Mouse (Mus musculus): ENCODE measurements around the gene Rras. TPM values are rescaled to one million over a fixed set of nuclear protein-coding genes. Genes with fewer than 3 reads are reported as not detected.
A peak's percentile ranks its signal among the peaks of the same experiment; 100 is the strongest.

Gene Rras
- total and polyA plus RNA-seq, 3 experiments, result 5.0 to 24.1 TPM; not detected in 1

DNA sequence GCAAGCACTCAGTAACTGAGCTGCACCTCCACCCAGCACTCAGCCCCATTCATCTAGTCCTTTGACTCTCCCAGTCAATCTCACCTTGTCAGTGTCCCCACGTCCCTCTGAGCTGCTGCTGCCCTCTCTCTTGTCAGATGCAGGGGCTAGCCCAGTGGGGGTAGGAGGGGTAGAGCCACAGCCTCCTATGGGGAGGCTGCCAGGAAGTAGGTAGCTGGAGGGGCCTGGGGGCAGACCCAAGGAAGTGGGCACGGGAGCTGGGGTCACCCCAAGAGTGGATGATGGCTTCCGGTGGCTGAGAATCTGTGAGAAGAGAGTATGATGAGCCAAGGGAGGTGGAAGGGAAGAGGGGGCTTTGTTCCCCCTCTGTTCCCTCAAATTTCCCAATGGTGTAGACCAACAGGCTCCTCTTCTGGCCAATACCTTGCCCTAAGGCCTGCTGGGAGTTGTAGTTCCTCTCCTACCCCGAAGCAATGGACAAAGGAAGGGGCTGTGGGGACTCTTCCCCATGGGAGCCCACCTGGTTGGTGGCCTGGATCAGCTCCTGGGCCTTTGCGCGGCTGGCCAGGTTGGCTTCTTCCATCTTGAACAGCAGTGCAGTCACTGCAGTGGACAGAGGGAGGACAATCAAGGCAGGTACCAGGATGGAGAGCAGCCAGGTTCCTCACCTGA lies 12.3 kb upstream of the Rras start:
- H3K4me3 ChIP-seq (ENCODE audit: control insufficient read depth in 1 of 2, insufficient read depth in 1 of 2, low read depth in 2 of 2, low read length in 2 of 2), result no peak overlapping the region
- TF ChIP-seq ZKSCAN1 (IDR thresholded peaks at IDR 0.05; ENCODE audit: low read depth, low read length) (no peak), ZMIZ1 (IDR thresholded peaks at IDR 0.05; ENCODE audit: low read depth, low read length) (no peak), HCFC1 (IDR thresholded peaks at IDR 0.05; ENCODE audit: low read depth, low read length) (peak; percentile 71)
- no peaks in the 10 kb centered on the region for H3K79me2 ChIP-seq (ENCODE audit: control insufficient read depth, insufficient read depth, low read length, poor library complexity)
- H3K27ac ChIP-seq (ENCODE audit: control insufficient read depth, low read depth, low read length), result no peak overlapping the region
- no peak for DNase-seq (ENCODE audit: low read depth, low spot score)
- no peaks in the 10 kb centered on the region for H3K9me3 ChIP-seq (replicated peaks; ENCODE audit: insufficient read depth, low read length)
- peaks cover 0 to 3% of the 10 kb centered on the region in 2 experiments; a peak in 2 of 4 replicates for H3K36me3 ChIP-seq (ENCODE audit: control insufficient read depth in 1 of 2, insufficient read depth in 2 of 2, low read length in 2 of 2)
- no peaks in the 10 kb centered on the region for H3K27me3 ChIP-seq (ENCODE audit: control insufficient read depth in 1 of 2, insufficient read depth in 2 of 2, low read length in 2 of 2)
- H3K4me1 ChIP-seq (ENCODE audit: control insufficient read depth in 1 of 2, insufficient read depth in 2 of 2, low read length in 2 of 2), result no peaks in the 10 kb centered on the region
- no peak overlapping the region for H3K9ac ChIP-seq (ENCODE audit: control insufficient read depth, low read depth, low read length, poor library complexity, severe bottlenecking)

DNA sequence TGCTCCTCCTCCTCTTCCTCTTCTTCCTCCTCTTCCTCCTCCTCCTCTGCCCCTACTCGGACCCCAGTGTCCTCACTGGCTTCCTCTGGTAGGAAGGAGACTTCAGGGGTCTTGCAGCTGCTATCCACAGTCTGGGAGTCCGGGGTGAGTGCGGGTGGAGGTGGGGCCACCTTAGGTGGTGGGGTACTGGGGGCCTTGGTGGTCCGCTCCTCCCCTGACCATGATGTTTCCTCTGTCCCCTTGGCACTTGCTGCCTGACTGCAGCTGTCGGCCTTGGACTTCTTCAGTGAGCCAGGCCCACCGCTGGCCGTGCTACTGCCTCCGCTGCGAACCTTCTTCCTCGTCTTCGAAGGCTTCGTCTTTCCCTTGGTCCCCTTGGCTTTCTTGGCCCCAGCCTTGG lies 11.3 kb upstream of the Rras start:
- H3K9ac ChIP-seq (ENCODE audit: control insufficient read depth, low read depth, low read length, poor library complexity, severe bottlenecking), result no peak overlapping the region
- no peaks in the 10 kb centered on the region for H3K27me3 ChIP-seq (ENCODE audit: control insufficient read depth in 1 of 2, insufficient read depth in 2 of 2, low read length in 2 of 2)
- H3K36me3 ChIP-seq (ENCODE audit: control insufficient read depth in 1 of 2, insufficient read depth in 2 of 2, low read length in 2 of 2), result peaks cover 0 to 4% of the 10 kb centered on the region in 2 experiments; a peak in 2 of 4 replicates
- H3K9me3 ChIP-seq (replicated peaks; ENCODE audit: insufficient read depth, low read length), result no peaks in the 10 kb centered on the region
- no peak for DNase-seq (ENCODE audit: low read depth, low spot score)
- H3K4me3 ChIP-seq (ENCODE audit: control insufficient read depth in 1 of 2, insufficient read depth in 1 of 2, low read depth in 2 of 2, low read length in 2 of 2), result no peak overlapping the region
- no peaks in the 10 kb centered on the region for H3K79me2 ChIP-seq (ENCODE audit: control insufficient read depth, insufficient read depth, low read length, poor library complexity)
- no peak overlapping the region for H3K27ac ChIP-seq (ENCODE audit: control insufficient read depth, low read depth, low read length)
- H3K4me1 ChIP-seq (ENCODE audit: control insufficient read depth in 1 of 2, insufficient read depth in 2 of 2, low read length in 2 of 2), result no peaks in the 10 kb centered on the region
- TF ChIP-seq RCOR1 (IDR thresholded peaks at IDR 0.05; ENCODE audit: low read depth, low read length) (no peak), MXI1 (IDR thresholded peaks at IDR 0.05; ENCODE audit: low read depth, low read length) (no peak), RAD21 (IDR thresholded peaks at IDR 0.05; ENCODE audit: low read depth, low read length) (no peak), POLR2AphosphoS2 (IDR thresholded peaks at IDR 0.05; ENCODE audit: low read length) (no peak), MYC (IDR thresholded peaks at IDR 0.05; ENCODE audit: low read depth, low read length) (no peak), ZMIZ1 (IDR thresholded peaks at IDR 0.05; ENCODE audit: low read depth, low read length) (no peak), EP300 (IDR thresholded peaks at IDR 0.05; ENCODE audit: low read depth in 1 of 2, low read length in 2 of 2) (no peak), POLR2AphosphoS5 (IDR thresholded peaks at IDR 0.05; ENCODE audit: borderline replicate concordance, low read depth, low read length) (no peak), USF1 (IDR thresholded peaks at IDR 0.05; ENCODE audit: low read depth, low read length) (no peak), GABPA (IDR thresholded peaks at IDR 0.05; ENCODE audit: low read depth, low read length) (no peak), HCFC1 (IDR thresholded peaks at IDR 0.05; ENCODE audit: low read depth, low read length) (no peak), TBP (IDR thresholded peaks at IDR 0.05; ENCODE audit: low read depth, low read length) (no peak)

DNA sequence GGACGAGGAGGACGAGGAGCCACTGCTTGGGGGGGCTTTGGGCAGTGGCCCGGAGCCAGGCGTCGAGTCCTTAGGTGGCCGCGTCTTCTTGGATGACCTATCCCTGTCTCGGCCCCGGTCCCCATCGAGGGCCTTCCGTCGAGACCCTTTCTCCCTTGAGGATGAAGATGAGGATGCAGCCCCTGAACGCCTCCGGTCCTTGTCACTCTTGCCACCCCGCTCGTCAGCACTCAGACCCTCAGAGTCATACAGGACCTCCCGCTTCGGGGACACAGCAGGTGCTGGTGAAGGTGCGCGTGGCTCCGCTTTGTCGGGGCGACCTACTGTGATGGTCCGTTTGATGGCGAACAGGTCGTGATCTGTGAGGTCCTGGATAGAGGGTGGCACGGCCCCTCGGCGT lies 10.6 kb upstream of the Rras start:
- DNase-seq (ENCODE audit: low read depth, low spot score), result no peak
- peaks cover 0 to 4% of the 10 kb centered on the region in 2 experiments; a peak in 2 of 4 replicates for H3K36me3 ChIP-seq (ENCODE audit: control insufficient read depth in 1 of 2, insufficient read depth in 2 of 2, low read length in 2 of 2)
- no peak overlapping the region for H3K9ac ChIP-seq (ENCODE audit: control insufficient read depth, low read depth, low read length, poor library complexity, severe bottlenecking)
- no peak for TF ChIP-seq GABPA (IDR thresholded peaks at IDR 0.05; ENCODE audit: low read depth, low read length)
- TF ChIP-seq ELF1 (IDR thresholded peaks at IDR 0.05; ENCODE audit: low read depth, low read length), result no peak
- no peak for TF ChIP-seq MAX (IDR thresholded peaks at IDR 0.05; ENCODE audit: low read length)
- no peak for TF ChIP-seq HCFC1 (IDR thresholded peaks at IDR 0.05; ENCODE audit: low read depth, low read length)
- no peak for TF ChIP-seq E2F4 (IDR thresholded peaks at IDR 0.05; ENCODE audit: borderline replicate concordance, low read depth, low read length)
- TF ChIP-seq TAL1 (IDR thresholded peaks at IDR 0.05; ENCODE audit: low read length), result no peak
- TF ChIP-seq CTCF (IDR thresholded peaks at IDR 0.05 in 2 of 3, conservative IDR thresholded peaks at IDR 0.05 in 1 of 3; ENCODE audit: control insufficient read depth in 1 of 3, insufficient read depth in 1 of 3, low read depth in 2 of 3, low read length in 3 of 3, poor library complexity in 1 of 3, severe bottlenecking in 1 of 3), result no peak
- H3K9me3 ChIP-seq (replicated peaks; ENCODE audit: insufficient read depth, low read length), result no peaks in the 10 kb centered on the region
- H3K79me2 ChIP-seq (ENCODE audit: control insufficient read depth, insufficient read depth, low read length, poor library complexity), result no peaks in the 10 kb centered on the region
- no peak overlapping the region for H3K27ac ChIP-seq (ENCODE audit: control insufficient read depth, low read depth, low read length)
- H3K27me3 ChIP-seq (ENCODE audit: control insufficient read depth in 1 of 2, insufficient read depth in 2 of 2, low read length in 2 of 2), result no peaks in the 10 kb centered on the region
- no peak overlapping the region for H3K4me3 ChIP-seq (ENCODE audit: control insufficient read depth in 1 of 2, insufficient read depth in 1 of 2, low read depth in 2 of 2, low read length in 2 of 2)
- H3K4me1 ChIP-seq (ENCODE audit: control insufficient read depth in 1 of 2, insufficient read depth in 2 of 2, low read length in 2 of 2), result no peaks in the 10 kb centered on the region

Measured in MEL (cell line).